Mouse (Mus musculus): ENCODE measurements around the gene Pax3. TPM values are rescaled to one million over a fixed set of nuclear protein-coding genes. Genes with fewer than 3 reads are reported as not detected.

Gene Pax3
- polyA plus RNA-seq (2012; ENCODE audit: insufficient read depth, low replicate concordance) = not detected in 2 replicates

DNA sequence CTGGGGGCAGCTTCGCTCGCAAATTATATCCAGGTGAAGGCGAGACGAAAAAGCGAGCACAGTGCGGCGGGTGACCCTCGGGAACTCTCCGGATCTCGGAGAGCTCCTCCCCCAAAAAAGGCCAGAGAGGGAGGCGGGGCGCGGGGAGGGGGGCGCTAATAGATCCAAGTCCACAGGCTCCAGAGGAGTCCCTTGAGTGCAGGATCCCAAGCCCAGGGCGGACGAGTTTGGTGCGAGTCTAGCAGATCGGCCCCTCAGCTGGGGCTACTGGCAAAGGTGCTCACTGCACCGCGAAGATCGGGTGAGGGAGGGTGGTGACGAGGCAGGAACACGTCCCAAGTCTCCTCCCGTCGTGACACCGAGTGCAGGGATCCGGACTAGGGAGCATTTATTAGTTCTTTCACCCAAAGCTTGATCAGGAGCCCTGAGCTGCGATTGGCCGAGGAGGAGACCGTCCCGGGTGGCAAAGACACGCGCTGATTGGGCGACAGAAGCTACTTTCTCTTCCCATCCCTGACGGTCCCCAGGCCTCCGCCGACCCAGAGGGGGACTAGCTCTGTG lies at the start of gene Pax3:
Pax3 (minus strand) TSS at position 384 of the 561 bp plus-strand sequence.
- H3K36me3 ChIP-seq (replicated peaks; ENCODE audit: low read length) = no peaks in the 10 kb centered on the region
- H3K4me3 ChIP-seq (replicated peaks) = peak within 1 kb of the TSS; percentile 90
- TF ChIP-seq GATA1 (IDR thresholded peaks at IDR 0.05; ENCODE audit: borderline replicate concordance, low read length) = no peak
- no peak for TF ChIP-seq FLI1 (IDR thresholded peaks at IDR 0.05; ENCODE audit: low read length)
- peaks cover 97% of the 10 kb centered on the region for H3K27me3 ChIP-seq (replicated peaks)
- peaks cover 10% of the 10 kb centered on the region; the same call in 1 of the 2 replicates for H3K9me3 ChIP-seq
- H3K4me1 ChIP-seq = peaks cover 49% of the 10 kb centered on the region

- TF ChIP-seq GATA1 (IDR thresholded peaks at IDR 0.05; ENCODE audit: borderline replicate concordance, low read length) = no peak
- no peak for TF ChIP-seq FLI1 (IDR thresholded peaks at IDR 0.05; ENCODE audit: low read length)
- no peaks in the 10 kb centered on the region for H3K36me3 ChIP-seq (replicated peaks; ENCODE audit: low read length)
Measured at GRCm38 (mm10) chr1:78234306-78234705, 37.4 kb upstream of the Pax3 start.

DNA sequence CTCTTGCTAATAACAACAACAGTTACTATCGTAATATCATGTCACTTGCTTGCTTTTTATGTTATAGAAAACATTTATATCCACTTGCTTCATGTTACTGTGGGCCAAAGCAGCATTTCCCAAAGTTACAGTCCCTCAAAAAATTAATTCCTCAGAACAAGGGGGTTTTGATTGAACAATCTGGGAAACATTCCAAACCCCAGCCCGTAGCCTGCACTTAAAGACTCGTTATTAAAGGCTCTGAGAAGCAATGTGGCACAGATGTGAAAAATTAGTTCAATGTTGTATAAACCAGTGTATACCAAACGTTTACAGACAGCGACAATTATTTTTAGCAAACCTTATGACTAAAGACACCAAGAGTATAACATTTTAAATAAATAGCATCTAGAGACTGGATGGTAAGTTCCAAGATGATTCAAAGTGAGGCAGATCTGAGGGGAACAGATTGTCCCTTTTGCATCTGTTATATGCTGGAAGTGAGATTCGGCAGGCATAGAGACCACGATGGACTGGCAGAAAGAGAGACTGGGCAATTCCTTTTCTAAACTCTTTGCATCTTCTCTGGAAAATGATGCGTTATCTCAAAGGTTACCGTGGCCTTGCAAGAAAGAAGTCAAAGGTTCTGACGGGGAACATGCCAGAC lies 35.1 kb upstream of the Pax3 start:
- Histone ChIP-seq H3K9me3 (no peaks in the 10 kb centered on the region), H3K27me3 (replicated peaks) (peaks cover 2% of the 10 kb centered on the region), H3K36me3 (replicated peaks; ENCODE audit: low read length) (no peaks in the 10 kb centered on the region), H3K4me3 (replicated peaks) (no peak overlapping the region), H3K4me1 (no peaks in the 10 kb centered on the region)
- TF ChIP-seq FLI1 (IDR thresholded peaks at IDR 0.05; ENCODE audit: low read length) (no peak), GATA1 (IDR thresholded peaks at IDR 0.05; ENCODE audit: borderline replicate concordance, low read length) (no peak)

More at GRCm38 (mm10) chr1:78234306-78234705, 37.4 kb upstream of the Pax3 start:
- 0 out of 2 replicates have a peak, but pooled peaks cover 3% of the 10 kb centered on the region for H3K9me3 ChIP-seq
- no peaks in the 10 kb centered on the region for H3K27me3 ChIP-seq (replicated peaks)
- H3K4me3 ChIP-seq (replicated peaks) = no peak overlapping the region
- H3K4me1 ChIP-seq = no peaks in the 10 kb centered on the region

- Histone ChIP-seq H3K4me3 (replicated peaks) (no peak overlapping the region), H3K27me3 (replicated peaks) (peaks cover 2% of the 10 kb centered on the region), H3K9me3 (no peaks in the 10 kb centered on the region), H3K4me1 (no peaks in the 10 kb centered on the region), H3K36me3 (replicated peaks; ENCODE audit: low read length) (no peaks in the 10 kb centered on the region)
- TF ChIP-seq GATA1 (IDR thresholded peaks at IDR 0.05; ENCODE audit: borderline replicate concordance, low read length) = no peak
Measured at GRCm38 (mm10) chr1:78229801-78230200, 32.9 kb upstream of the Pax3 start.

DNA sequence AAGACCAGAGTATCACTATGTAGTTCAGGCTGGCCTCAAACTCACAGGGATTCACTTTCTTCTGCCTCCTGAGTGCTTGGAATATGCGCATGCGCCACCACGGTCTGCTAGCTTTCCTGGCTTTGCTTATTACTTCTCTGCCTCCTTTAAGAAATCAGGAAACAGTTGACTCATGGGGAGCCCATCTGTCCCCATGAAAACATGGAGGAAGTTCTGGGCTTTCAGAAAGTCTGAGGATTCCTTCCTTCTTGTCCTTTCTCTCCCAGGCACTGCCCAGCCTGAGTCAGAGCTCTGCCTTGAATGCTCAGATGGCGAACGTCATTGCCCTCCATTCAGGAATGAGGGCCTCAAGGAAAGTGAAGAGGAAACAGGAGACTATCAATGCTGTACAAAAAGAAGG lies 31.8 kb upstream of the Pax3 start:
- Histone ChIP-seq H3K27me3 (replicated peaks) (peaks cover 6% of the 10 kb centered on the region), H3K9me3 (no peaks in the 10 kb centered on the region), H3K4me1 (no peaks in the 10 kb centered on the region), H3K36me3 (replicated peaks; ENCODE audit: low read length) (no peaks in the 10 kb centered on the region), H3K4me3 (replicated peaks) (no peak overlapping the region)
- no peak for TF ChIP-seq GATA1 (IDR thresholded peaks at IDR 0.05; ENCODE audit: borderline replicate concordance, low read length)
- no peak for TF ChIP-seq FLI1 (IDR thresholded peaks at IDR 0.05; ENCODE audit: low read length)

DNA sequence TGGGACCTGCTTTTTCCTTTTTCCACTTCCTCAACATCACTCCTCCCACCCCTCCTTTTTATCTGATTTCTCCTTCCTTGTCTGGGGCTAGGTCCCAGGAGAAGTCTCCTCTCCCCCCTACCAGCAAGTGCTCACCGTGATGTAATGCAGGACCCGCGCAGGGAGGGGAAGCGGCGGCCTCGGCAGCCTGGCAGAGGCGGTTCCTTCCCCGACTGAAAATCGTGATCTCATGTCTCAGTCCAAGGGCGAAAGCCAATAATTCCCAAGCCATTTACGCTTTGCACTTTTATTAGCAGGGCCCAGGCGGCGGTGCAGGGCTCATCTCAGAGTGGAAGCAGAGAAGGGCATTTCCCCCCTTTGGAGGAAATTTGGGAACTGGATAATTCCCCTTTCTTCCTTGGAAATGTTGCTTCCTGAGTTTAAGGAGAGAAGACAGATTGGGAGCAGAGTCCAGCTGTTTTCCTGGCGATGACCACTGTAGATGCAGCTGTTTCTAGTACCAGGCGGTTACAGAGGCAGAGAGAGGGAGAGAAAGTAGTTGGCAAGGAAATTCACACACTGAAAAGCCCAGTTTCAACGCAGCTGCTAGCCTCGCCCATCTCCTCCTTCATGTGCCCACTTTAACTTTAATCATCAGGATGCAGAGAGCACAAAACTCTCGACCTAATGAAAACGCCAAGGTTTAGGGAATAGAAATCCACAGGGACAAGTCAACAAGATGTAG lies 21.3 kb upstream of the Pax3 start:
- H3K36me3 ChIP-seq (replicated peaks; ENCODE audit: low read length) = no peaks in the 10 kb centered on the region
- H3K9me3 ChIP-seq = no peaks in the 10 kb centered on the region
- no peak for TF ChIP-seq GATA1 (IDR thresholded peaks at IDR 0.05; ENCODE audit: borderline replicate concordance, low read length)
- TF ChIP-seq FLI1 (IDR thresholded peaks at IDR 0.05; ENCODE audit: low read length) = no peak
- peaks cover 77% of the 10 kb centered on the region for H3K27me3 ChIP-seq (replicated peaks)
- no peak overlapping the region for H3K4me3 ChIP-seq (replicated peaks)
- H3K4me1 ChIP-seq = peaks cover 24% of the 10 kb centered on the region

DNA sequence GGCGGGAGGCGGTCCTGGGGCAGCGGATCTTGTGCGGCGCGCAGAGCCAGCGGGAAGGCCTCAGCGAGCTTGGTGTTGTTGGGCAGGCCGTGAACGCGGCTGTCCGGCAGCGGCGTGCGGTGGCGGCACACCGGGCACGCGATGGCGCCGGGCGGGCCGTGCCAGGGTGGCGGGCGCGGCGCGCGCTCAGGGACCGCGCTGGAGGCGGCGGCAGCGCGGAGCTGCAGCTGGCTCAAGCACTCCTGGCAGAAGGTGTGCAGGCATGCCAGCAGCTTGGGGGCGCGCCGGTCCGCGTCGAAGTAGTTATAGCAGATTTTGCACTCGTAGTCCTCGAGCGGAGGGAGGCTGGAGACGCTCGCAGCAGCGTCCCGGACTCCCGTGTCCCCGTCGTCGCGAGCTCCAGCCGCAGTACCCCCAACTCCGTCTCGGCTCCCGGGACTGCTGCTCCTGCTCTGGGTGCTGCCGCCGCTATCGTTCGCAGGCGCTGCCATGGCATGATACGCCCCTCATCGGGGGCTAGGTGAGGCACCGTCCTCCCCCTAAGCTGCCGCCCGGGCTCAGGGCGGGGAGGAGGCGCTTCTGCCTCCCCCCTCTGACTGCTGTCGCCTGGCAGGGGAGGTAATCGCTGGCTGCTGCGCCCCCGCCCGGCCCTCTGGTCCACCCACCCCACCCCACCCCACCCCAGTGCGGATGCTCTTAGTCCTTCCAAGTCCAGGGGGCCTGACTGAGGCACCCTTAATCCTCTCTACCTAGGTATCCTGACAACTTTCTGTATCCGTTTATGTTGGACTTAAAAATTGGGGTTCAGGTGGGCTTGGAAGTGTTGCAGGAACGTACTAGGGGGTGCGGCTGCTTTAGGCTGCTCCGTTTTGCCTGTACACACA lies 20.5 kb upstream of the Pax3 start:
- peak overlapping the region; percentile 87 for H3K4me3 ChIP-seq (replicated peaks)
- no peaks in the 10 kb centered on the region for H3K36me3 ChIP-seq (replicated peaks; ENCODE audit: low read length)
- peaks cover 85% of the 10 kb centered on the region for H3K27me3 ChIP-seq (replicated peaks)
- peaks cover 24% of the 10 kb centered on the region for H3K4me1 ChIP-seq
- no peaks in the 10 kb centered on the region for H3K9me3 ChIP-seq
- TF ChIP-seq GATA1 (IDR thresholded peaks at IDR 0.05; ENCODE audit: borderline replicate concordance, low read length) (no peak), FLI1 (IDR thresholded peaks at IDR 0.05; ENCODE audit: low read length) (no peak)

- Histone ChIP-seq H3K27me3 (replicated peaks) (peaks cover 93% of the 10 kb centered on the region), H3K36me3 (replicated peaks; ENCODE audit: low read length) (no peaks in the 10 kb centered on the region), H3K9me3 (no peaks in the 10 kb centered on the region), H3K4me3 (replicated peaks) (peak overlapping the region; percentile 87), H3K4me1 (peaks cover 24% of the 10 kb centered on the region)
- TF ChIP-seq FLI1 (IDR thresholded peaks at IDR 0.05; ENCODE audit: low read length) (no peak), GATA1 (IDR thresholded peaks at IDR 0.05; ENCODE audit: borderline replicate concordance, low read length) (no peak)
Measured at GRCm38 (mm10) chr1:78216509-78217141, 19.7 kb upstream of the Pax3 start.

Data from megakaryocyte, embryonic 14.5 days (primary cell).